Comparison of ENCODE assay signal across 8 mouse cellular contexts in genomic region chr5:139826357-139827055, GRCm38 (mm10). TPM values are rescaled to one million over a fixed set of nuclear protein-coding genes. Genes with fewer than 3 reads are reported as not detected.
DNase-seq lines count a peak whose midpoint lies in the region; ATAC-seq and TF ChIP-seq lines count a peak whose summit lies in the region.

Gene Gm26938 (minus strand): TSS chr5:139826407.
Gene Psmg3 (minus strand): TSS chr5:139826885.

- H3K27ac ChIP-seq in embryonic facial prominence, embryonic 12.5 days, result peak within 1 kb of the TSS; percentile 75; the same call in 1 of the 2 replicates
- peak within 1 kb of the TSS; percentile 56 for H3K27ac ChIP-seq in limb, embryonic 11.5 days (replicated peaks; ENCODE audit: low read depth, low read length)
- peak within 1 kb of the TSS; percentile 82 for H3K27ac ChIP-seq in midbrain, embryonic 13.5 days
- H3K27ac ChIP-seq in small intestine, adult 2 months (ENCODE audit: insufficient read depth, low read depth, low read length), result peak within 1 kb of the TSS; percentile 14; the same call in 1 of the 2 replicates

- under 1% methylated on average over 43 of the region's 43 CpGs for WGBS in embryonic facial prominence, embryonic 12.5 days
- WGBS in limb, embryonic 11.5 days, result under 1% methylated on average over 43 of the region's 43 CpGs
- under 1% methylated on average over 42 of the region's 43 CpGs for WGBS in midbrain, embryonic 13.5 days
- WGBS in small intestine, adult 2 months, result under 1% methylated on average over 43 of the region's 43 CpGs

- H3K4me1 ChIP-seq in embryonic facial prominence, embryonic 12.5 days, result peaks cover 11% of the 10 kb centered on the region; the same call in 1 of the 2 replicates
- H3K4me1 ChIP-seq in limb, embryonic 11.5 days (ENCODE audit: control insufficient read depth, insufficient read depth, low read length), result peaks cover 17% of the 10 kb centered on the region
- peaks cover 17% of the 10 kb centered on the region for H3K4me1 ChIP-seq in midbrain, embryonic 13.5 days (replicated peaks)
- peaks cover 12% of the 10 kb centered on the region for H3K4me1 ChIP-seq in small intestine, adult 2 months (ENCODE audit: control insufficient read depth, insufficient read depth, insufficient read length, low read length)

- ATAC-seq in embryonic facial prominence, embryonic 12.5 days (ENCODE audit: insufficient number of reproducible peaks, insufficient read depth, low FRiP score, low TSS enrichment), result peak; percentile 57; the same call in 1 of the 2 replicates
- peak; percentile 77 for ATAC-seq in limb, embryonic 11.5 days (ENCODE audit: insufficient number of reproducible peaks, low FRiP score, low TSS enrichment, low read depth)
- peak; percentile 90 for ATAC-seq in midbrain, embryonic 13.5 days

- peak; percentile 76; the same call in 1 of the 2 replicates for TF ChIP-seq POLR2A in small intestine, adult 2 months (IDR thresholded peaks at IDR 0.05; ENCODE audit: low read depth, low read length)

- H3K9me3 ChIP-seq in embryonic facial prominence, embryonic 12.5 days, result no peaks in the 10 kb centered on the region
- no peaks in the 10 kb centered on the region for H3K9me3 ChIP-seq in limb, embryonic 11.5 days (ENCODE audit: control insufficient read depth, low read length)
- no peaks in the 10 kb centered on the region for H3K9me3 ChIP-seq in midbrain, embryonic 13.5 days

- peaks cover 27% of the 10 kb centered on the region for H3K36me3 ChIP-seq in embryonic facial prominence, embryonic 12.5 days
- H3K36me3 ChIP-seq in limb, embryonic 11.5 days (ENCODE audit: control insufficient read depth, insufficient read depth, low read length), result peaks cover 7% of the 10 kb centered on the region; the same call in 1 of the 2 replicates
- H3K36me3 ChIP-seq in midbrain, embryonic 13.5 days, result peaks cover 32% of the 10 kb centered on the region
- H3K36me3 ChIP-seq in small intestine, adult 2 months (ENCODE audit: control insufficient read depth, insufficient read depth, low read length), result peaks cover 11% of the 10 kb centered on the region

- TF ChIP-seq CTCF in small intestine, adult 2 months (IDR thresholded peaks at IDR 0.05; ENCODE audit: extremely low read depth, insufficient read length, insufficient replicate concordance, low read depth, low read length), result no peak

- peak within 1 kb of the TSS; percentile 96 for H3K4me2 ChIP-seq in embryonic facial prominence, embryonic 12.5 days (replicated peaks)
- H3K4me2 ChIP-seq in limb, embryonic 11.5 days (ENCODE audit: low read depth, severe bottlenecking), result peak within 1 kb of the TSS; percentile 92
- peak within 1 kb of the TSS; percentile 98 for H3K4me2 ChIP-seq in midbrain, embryonic 13.5 days (replicated peaks)

- H3K4me3 ChIP-seq in embryonic facial prominence, embryonic 12.5 days, result peak within 1 kb of the TSS; percentile 88
- H3K4me3 ChIP-seq in limb, embryonic 11.5 days (ENCODE audit: low read depth, low read length), result peak within 1 kb of the TSS; percentile 93
- H3K4me3 ChIP-seq in midbrain, embryonic 13.5 days (replicated peaks), result peak within 1 kb of the TSS; percentile 67
- H3K4me3 ChIP-seq in small intestine, adult 2 months (ENCODE audit: low read depth, low read length), result peak within 1 kb of the TSS; percentile 86

- H3K9ac ChIP-seq in embryonic facial prominence, embryonic 12.5 days, result peak within 1 kb of the TSS; percentile 75
- peak within 1 kb of the TSS; percentile 87 for H3K9ac ChIP-seq in limb, embryonic 11.5 days (ENCODE audit: low read length)
- H3K9ac ChIP-seq in midbrain, embryonic 13.5 days (replicated peaks), result peak within 1 kb of the TSS; percentile 80

- no peaks in the 10 kb centered on the region for H3K27me3 ChIP-seq in embryonic facial prominence, embryonic 12.5 days
- H3K27me3 ChIP-seq in limb, embryonic 11.5 days (ENCODE audit: control insufficient read depth, insufficient read depth, low read length), result no peaks in the 10 kb centered on the region
- no peaks in the 10 kb centered on the region for H3K27me3 ChIP-seq in midbrain, embryonic 13.5 days
- H3K27me3 ChIP-seq in small intestine, adult 2 months (ENCODE audit: control insufficient read depth, insufficient read depth, low read length), result no peaks in the 10 kb centered on the region

- peak; percentile 94 for DNase-seq in 3T3-L1 (ENCODE audit: low read depth, low spot score)
- DNase-seq in adrenal gland, postnatal 36 days, result peak; percentile 87 to 90
- DNase-seq in heart, adult 18-20 months, result peak; percentile 89 to 98
- DNase-seq in kidney, adult 18-20 months, result peak; percentile 95
- peak; percentile 97 for DNase-seq in limb, embryonic 11.5 days (ENCODE audit: low spot score)

RNA-seq across cellular contexts. Expression of gene Gm26938, which starts in this region (rescaled TPM):
- total RNA-seq in adrenal gland, postnatal 36 days (2021), result not detected
- not detected in 2 replicates for polyA plus RNA-seq in embryonic facial prominence, embryonic 12.5 days (2016; fragmentation: Nextera tagmentation; extraction: Ambion mirVana)
- not detected for total RNA-seq in heart, adult 18-20 months (2021)
- not detected in 2 replicates for polyA plus RNA-seq in limb, embryonic 11.5 days (2014; fragmentation: Nextera tagmentation; extraction: Ambion mirVana)
- not detected in 2 replicates for polyA plus RNA-seq in midbrain, embryonic 13.5 days (2015; fragmentation: Nextera tagmentation; extraction: Ambion mirVana)
- 0.28 TPM in 1 of 2 replicates, not detected in the other for polyA plus RNA-seq in small intestine, adult 2 months (2012; rRNA removed)

RNA-seq across cellular contexts. Expression of gene Psmg3, which starts in this region (rescaled TPM):
- total RNA-seq in adrenal gland, postnatal 36 days (2021), result 10 to 100 TPM; 21.6 to 22.7 TPM
- 64.6 and 72.7 TPM in 2 replicates for polyA plus RNA-seq in embryonic facial prominence, embryonic 12.5 days (2016; fragmentation: Nextera tagmentation; extraction: Ambion mirVana)
- 10 to 100 TPM in 1 of 2 experiments, 1 to 10 TPM in 1; 8.1 to 10.1 TPM for total RNA-seq in heart, adult 18-20 months (2021)
- polyA plus RNA-seq in limb, embryonic 11.5 days (2014; fragmentation: Nextera tagmentation; extraction: Ambion mirVana), result 75.0 and 82.9 TPM in 2 replicates
- polyA plus RNA-seq in midbrain, embryonic 13.5 days (2015; fragmentation: Nextera tagmentation; extraction: Ambion mirVana), result 78.6 and 81.9 TPM in 2 replicates
- polyA plus RNA-seq in small intestine, adult 2 months (2012; rRNA removed), result 18.2 and 20.9 TPM in 2 replicates

Comparison
In these comparisons a context has a peak if more than half of its experiments do, and no peak if none do; other contexts are left out.
1. Peak in every context shown above with its lines: DNase-seq, ATAC-seq, H3K4me3 ChIP-seq and H3K27ac ChIP-seq.
2. H3K27ac ChIP-seq: peak in every context shown above with its lines; median percentile 82 in midbrain, embryonic 13.5 days; 75 in embryonic facial prominence, embryonic 12.5 days; 56 in limb, embryonic 11.5 days; 14 in small intestine, adult 2 months.